Mouse (Mus musculus) CH12F3 (cell line): ENCODE results near the gene Ptbp2.

Experiments used
- in situ Hi-C: fragments of 300-500 bp; cut with MboI; formaldehyde crosslinking; loops from 2 replicates; pipeline ENCODE4 v1.14.3; 2020; ENCODE audit warnings: low sequenced_read_pairs

Gene Ptbp2

DNA sequence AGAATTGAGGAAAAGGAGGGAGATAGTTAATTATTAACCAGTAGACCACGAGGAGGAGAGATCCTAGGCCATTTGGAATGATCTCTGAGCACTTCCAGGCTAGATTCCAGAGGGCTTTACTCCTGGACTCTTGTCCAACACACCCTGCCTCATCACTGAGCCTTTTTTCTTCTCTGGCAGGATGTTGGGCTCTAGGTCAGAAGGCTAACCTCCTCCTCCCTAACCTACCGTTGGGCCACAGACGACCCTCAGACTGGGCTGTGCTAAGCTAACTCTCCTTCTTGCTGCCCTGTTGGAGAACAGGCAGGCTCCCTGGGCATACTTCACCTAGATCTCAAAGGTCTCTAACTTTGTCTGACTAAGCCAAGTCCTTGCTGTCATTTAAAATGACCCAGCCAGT is 82.8 kb downstream of the Ptbp2 start:
- in situ Hi-C loops = no loop called here

GRCm38 (mm10) chr3:119684741-119685140 is 99.5 kb downstream of the Ptbp2 start:
- in situ Hi-C loops = no loop called here
